Mouse (Mus musculus): ENCODE measurements at regions not wholly inside any gene's neighbourhood (a gene's known extent, or its start where the extent isn't known, plus 50 kb on each side); places are given as distances from the start of the nearest gene placed in this dataset.

GRCm38 (mm10) chr11:84749490-84750349 lies 69.6 kb downstream of the Mrm1 start:
- TF ChIP-seq POLR2A (IDR thresholded peaks at IDR 0.05; ENCODE audit: insufficient read depth, low read depth, low read length): no peak
- TF ChIP-seq CTCF (IDR thresholded peaks at IDR 0.05): no peak

Measured in heart, adult 2 months (tissue).